Mouse (Mus musculus): ENCODE measurements around the gene Ola1.

GRCm38 (mm10) chr2:73049977-73050376 is 168.7 kb downstream of the Ola1 start:
- no peak for TF ChIP-seq POLR2A (IDR thresholded peaks at IDR 0.05; ENCODE audit: borderline replicate concordance, extremely low read depth, low read depth, low read length)
- no peak for TF ChIP-seq CTCF (IDR thresholded peaks at IDR 0.05; ENCODE audit: insufficient read depth, low read length)
